Mouse (Mus musculus): Measurements from ENCODE around the gene Epc2. TPM values are rescaled to one million over a fixed set of nuclear protein-coding genes. Genes with fewer than 3 reads are reported as not detected.

Gene Epc2
- polyA plus RNA-seq (2012; rRNA removed; ENCODE audit: low replicate concordance) = 6.8 and 12.1 TPM in 2 replicates

DNA sequence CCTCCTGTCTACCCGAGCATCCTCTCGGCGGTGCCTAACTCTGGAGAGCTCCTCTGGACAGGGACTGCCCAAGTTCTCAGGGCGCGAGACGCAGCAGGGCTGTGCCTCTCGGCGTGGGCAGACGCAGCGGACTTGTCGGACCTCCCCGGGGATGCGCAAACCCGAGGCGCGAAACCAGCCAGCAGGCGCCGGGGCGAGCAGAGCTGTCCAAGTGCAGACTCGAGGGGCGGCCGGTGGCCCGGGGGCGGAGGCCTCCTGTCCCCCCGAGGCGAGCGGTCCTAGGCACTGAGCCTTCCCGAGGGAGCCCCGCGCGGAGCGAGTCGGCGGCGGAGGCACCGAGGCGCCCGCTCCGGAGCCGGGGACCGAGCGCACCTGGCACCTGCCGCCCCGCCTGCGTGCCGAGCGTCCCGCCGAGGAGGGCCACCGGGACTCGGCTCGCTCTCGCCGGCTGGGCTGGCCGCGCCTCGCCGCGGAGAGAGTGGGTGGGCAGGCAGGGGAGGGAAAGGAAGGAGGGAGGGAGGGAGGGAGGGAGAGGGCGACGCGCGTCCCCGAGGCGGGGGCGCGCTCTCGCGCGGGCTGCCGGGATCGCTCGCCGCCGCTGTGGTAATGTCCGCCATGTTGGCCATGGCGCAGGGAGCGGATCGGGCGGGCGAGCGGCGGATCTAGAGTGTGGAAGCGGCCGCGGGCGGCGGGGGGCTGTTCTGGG lies at the start of gene Epc2:
Gene Epc2, plus strand, starts transcription at position 556 of the 706 bp plus-strand sequence.

Other genes with a start within 250 kb of the Epc2 start
- gene Kif5c, start 167.8 kb downstream of the Epc2 start, polyA plus RNA-seq (2012; rRNA removed; ENCODE audit: low replicate concordance) = 0.33 and 6.6 TPM in 2 replicates

Measured in subcutaneous adipose tissue, adult 2 months (tissue).